Mouse (Mus musculus) urinary bladder, postnatal 36 days (tissue): ENCODE data around the gene Mllt1.
A peak's percentile ranks its signal among the peaks of the same experiment; 100 is the strongest.

Source experiments
- DNase-seq, 2 experiments: peaks; one replicate each; pipeline ENCODE4 v3.0.0; 2022; ENCODE audit warnings: low spot score in 2 of 2, mixed read lengths in 1 of 2

Gene Mllt1

GRCm38 (mm10) chr17:56877426-56877825, 57.8 kb downstream of the Mllt1 start:
- DNase-seq, result no peak

DNA sequence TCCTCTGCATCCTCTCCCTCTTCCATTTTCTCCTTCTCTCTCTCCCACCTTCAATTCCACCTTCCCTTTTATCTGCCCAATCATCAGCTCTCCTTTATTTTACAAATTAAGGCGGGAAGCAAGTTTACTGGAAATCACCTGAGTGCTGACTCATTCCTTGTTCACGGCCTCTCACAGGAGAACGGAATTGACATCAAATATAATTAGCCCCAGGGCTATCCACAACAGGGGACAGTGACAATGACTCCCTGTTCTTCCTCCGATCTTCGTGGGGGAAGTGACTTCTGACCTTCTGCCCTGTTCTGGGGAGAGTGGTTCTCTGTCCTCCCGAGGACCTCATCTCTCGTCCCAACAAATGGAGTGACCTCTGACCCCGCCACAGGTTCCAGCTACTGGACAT, 58.2 kb downstream of the Mllt1 start:
- no peak for DNase-seq

DNA sequence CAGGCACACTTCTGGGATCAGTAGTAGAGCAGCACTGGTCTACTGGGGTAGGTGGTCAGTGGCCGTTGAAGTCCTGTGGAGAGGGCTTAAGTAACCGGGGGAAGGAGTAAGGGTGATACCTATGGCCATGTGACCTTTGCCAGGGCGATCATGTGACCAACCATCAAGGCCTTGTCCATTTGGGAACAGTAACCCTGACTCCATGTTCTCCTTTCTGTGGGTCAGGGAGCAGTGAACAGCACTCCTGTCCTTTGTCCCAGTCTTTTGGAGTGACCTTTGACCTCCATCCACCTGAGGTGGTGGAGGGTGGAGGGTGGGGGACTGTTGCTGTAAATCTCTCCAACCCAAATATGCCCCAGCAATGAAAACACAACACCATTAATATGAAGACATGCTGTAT, 58.8 kb downstream of the Mllt1 start:
- no peak for DNase-seq

DNA sequence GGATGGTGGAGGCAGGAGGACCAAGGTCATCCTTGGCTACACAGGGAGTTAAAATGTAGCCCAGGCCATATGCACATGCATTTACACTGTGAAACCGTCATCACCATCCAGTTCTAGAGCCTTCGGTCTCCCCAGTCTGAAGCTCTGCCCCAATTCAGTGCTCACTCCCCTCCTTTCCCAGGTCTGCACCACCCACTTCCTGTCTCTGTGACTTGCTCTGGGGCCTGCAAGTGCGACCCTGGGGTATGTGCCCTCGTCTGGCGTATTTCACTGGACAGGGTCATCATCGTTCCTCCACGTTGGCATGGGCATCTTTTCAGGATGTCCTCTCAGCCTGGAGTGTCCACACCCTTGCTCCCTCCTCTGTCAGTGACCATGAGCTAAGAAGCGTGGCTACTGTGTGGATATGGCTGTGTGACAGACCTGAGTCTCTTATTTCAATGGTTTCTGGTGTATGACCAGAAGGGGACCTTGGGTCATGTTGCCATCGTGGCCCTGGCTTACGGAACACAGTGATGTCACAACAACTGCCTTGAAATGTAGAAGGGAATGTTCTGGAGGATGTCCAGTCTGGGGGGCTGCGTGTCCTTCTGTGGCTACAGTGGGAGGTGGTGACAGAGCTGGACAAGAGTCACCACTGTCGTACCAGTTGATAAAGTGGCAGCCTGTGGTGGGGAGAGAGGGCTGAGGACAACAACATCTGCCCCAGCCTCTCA, 60.1 kb downstream of the Mllt1 start, which contains the start of gene 1700061G19Rik:
Gene 1700061G19Rik (plus strand): TSS at position 542 of the 716 bp plus-strand sequence.
- no peak for DNase-seq

GRCm38 (mm10) chr17:56874237-56874636, 61.0 kb downstream of the Mllt1 start, which contains the start of gene Acsbg2:
Gene Acsbg2, minus strand, starts transcription at chr17:56874447.
- no peak for DNase-seq

GRCm38 (mm10) chr17:56872512-56872911, 62.7 kb downstream of the Mllt1 start:
- no peak for DNase-seq

DNA sequence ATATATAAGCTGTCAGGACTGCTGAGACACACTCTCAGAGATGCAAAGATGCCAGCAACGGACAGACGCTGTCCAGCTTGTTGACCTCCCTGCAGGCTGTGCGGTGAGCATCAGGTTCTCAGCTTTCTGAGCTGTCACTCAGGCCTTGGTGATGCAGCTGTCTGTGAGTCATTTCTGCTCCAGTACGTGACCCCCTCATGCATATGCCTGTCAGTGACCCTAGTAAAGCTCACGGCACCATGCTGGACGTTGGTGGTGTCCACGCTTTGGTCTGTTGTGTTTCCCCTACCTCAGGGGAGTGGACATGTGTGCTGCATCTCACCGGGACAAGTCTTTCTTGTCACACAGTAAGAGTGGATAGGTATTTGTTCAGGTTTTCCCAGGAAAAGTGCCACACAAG, 63.4 kb downstream of the Mllt1 start:
- DNase-seq, result no peak

GRCm38 (mm10) chr17:56870287-56870953, 64.8 kb downstream of the Mllt1 start:
- DNase-seq, result no peak

GRCm38 (mm10) chr17:56869481-56869977, 65.7 kb downstream of the Mllt1 start:
- DNase-seq, result no peak

DNA sequence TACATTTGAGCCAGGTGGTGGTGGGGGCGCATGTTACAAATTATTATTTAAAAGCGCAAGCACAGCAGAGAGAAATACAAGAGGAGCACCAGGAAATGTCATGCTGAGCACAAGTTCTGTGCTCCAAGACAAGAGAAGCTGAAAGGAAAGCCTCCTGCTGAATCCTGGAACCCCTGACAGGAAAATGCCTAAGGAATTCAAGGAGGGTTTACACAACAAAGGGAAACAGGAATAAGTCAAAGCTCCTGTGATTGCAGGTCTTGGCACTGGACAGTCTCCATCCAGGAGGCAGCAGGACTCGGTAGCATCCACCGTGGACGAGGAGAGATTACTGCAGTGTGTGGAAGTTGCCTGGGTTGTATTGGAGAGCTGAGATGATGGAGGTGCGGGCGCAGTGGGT, 69.1 kb downstream of the Mllt1 start:
- no peak for DNase-seq

GRCm38 (mm10) chr17:56861197-56861596, 74.0 kb downstream of the Mllt1 start:
- DNase-seq, result no peak

DNA sequence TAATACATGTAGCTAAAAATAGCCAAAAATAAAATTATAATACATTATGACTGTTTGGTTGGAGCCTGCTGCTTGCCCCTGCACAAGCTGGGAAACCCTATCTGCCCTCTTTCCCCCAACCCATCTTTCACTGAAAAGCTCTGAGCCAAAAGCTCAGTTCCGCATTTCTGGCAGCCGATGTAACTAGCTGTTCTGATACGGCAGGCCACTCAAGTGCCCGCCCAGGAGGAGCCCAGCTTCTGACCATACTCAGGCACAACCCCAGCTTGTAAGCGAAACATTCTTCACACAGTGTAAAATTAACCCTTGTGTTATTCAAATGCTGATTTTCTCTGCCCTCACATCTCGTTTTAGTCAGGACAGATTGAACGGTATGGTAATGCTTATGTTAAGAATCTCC, 76.3 kb downstream of the Mllt1 start:
- DNase-seq, result no peak

- peak; percentile 55 to 75 for DNase-seq
These were observed 77.0 kb downstream of the Mllt1 start for GRCm38 (mm10) chr17:56858216-56858615.

DNA sequence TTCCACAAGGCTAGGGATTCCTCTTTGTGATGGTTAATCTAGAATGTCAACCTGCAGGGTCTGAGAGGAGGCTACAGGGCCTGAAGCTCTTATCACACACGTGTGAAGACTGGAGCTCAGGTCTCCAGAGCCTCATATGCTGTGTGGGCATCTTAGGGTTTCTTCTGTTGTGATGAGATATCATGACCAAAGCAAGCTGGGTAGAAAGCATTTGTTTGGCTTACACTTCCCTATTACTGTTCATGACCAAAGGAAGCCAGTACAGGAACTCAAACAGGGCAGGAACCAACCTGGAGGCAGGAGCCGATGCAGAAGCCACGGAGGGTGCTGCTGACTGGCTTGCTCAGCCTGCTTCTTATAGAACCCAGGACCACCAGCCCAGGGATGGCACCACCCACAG, 79.8 kb downstream of the Mllt1 start:
- DNase-seq, result no peak

- DNase-seq, result no peak
These were observed 84.0 kb downstream of the Mllt1 start for GRCm38 (mm10) chr17:56851167-56851566.

GRCm38 (mm10) chr17:56849710-56850109, 85.5 kb downstream of the Mllt1 start:
- no peak for DNase-seq

DNA sequence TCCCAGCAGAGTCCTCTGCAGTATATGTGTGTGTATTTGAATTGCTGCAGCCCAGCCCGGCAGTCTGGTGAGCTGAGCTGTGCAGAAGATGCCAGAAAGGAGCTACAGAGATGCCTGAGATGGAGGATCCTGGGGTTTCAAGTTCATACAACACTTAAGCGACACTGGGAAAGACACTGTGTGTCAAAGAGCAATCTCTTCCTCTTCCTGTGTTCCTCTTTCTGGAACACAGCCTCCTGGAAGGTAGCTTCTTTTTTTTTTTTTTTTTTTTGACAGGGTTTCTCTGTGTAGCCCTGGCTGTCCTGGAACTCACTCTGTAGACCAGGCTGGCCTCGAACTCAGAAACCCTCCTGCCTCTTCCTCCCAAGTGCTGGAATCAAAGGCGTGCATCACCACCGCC, 86.4 kb downstream of the Mllt1 start:
- no peak for DNase-seq

- DNase-seq, result no peak
These were observed 91.5 kb downstream of the Mllt1 start for GRCm38 (mm10) chr17:56843678-56844077.
